In genomic region chr17:10514812-10515211, GRCm38 (mm10) we compare ENCODE assay signal across 12 mouse cellular contexts.
A peak's percentile ranks its signal among the peaks of the same experiment; 100 is the strongest.
DNase-seq lines count a peak whose midpoint lies in the region; ATAC-seq and TF ChIP-seq lines count a peak whose summit lies in the region.
"Had no signal": no experiment of that assay in that cellular context is flagged by ENCODE, and none has a peak within 500 bp of the region (broad histone marks: within the 10 kb centered on the region; RNA-seq: fewer than 3 reads in every experiment).

No protein-coding gene starts in this region.

- no peak for TF ChIP-seq POLR2A in brain, embryonic 14.5 days (IDR thresholded peaks at IDR 0.05; ENCODE audit: borderline replicate concordance, extremely low read depth, insufficient read depth, insufficient read length, poor library complexity, severe bottlenecking)

- H3K4me2 ChIP-seq in hindbrain, embryonic 16.5 days (ENCODE audit: low read length): no peak overlapping the region
- H3K4me2 ChIP-seq in hindbrain, postnatal 0 days (ENCODE audit: low read depth, low read length): no peak overlapping the region
- H3K4me2 ChIP-seq in midbrain, embryonic 14.5 days (ENCODE audit: low read length): no peak overlapping the region
- H3K4me2 ChIP-seq in midbrain, embryonic 11.5 days: no peak overlapping the region
- H3K4me2 ChIP-seq in neural tube, embryonic 14.5 days (ENCODE audit: low read depth, low read length): no peak overlapping the region
- H3K4me2 ChIP-seq: lung, embryonic 14.5 days had no signal

- peaks cover 5% of the 10 kb centered on the region for H3K4me1 ChIP-seq in hindbrain, embryonic 16.5 days (ENCODE audit: control insufficient read depth, insufficient read depth, low read depth, low read length)
- peaks cover 5% of the 10 kb centered on the region for H3K4me1 ChIP-seq in hindbrain, postnatal 0 days (ENCODE audit: insufficient read depth, low read length)
- peaks cover 10% of the 10 kb centered on the region; the same call in 1 of the 2 replicates for H3K4me1 ChIP-seq in midbrain, embryonic 14.5 days (ENCODE audit: control insufficient read depth, insufficient read depth, low read length)
- peaks cover 6% of the 10 kb centered on the region for H3K4me1 ChIP-seq in midbrain, embryonic 11.5 days (ENCODE audit: control insufficient read depth, insufficient read depth, low read length)
- H3K4me1 ChIP-seq in neural tube, embryonic 14.5 days (ENCODE audit: control insufficient read depth, insufficient read depth, low read length): peaks cover 2% of the 10 kb centered on the region; the same call in 1 of the 2 replicates

- no peak overlapping the region for H3K4me3 ChIP-seq in hindbrain, embryonic 16.5 days (ENCODE audit: low read length)
- no peak overlapping the region for H3K4me3 ChIP-seq in hindbrain, postnatal 0 days (ENCODE audit: low read length)
- no peak overlapping the region for H3K4me3 ChIP-seq in midbrain, embryonic 14.5 days (replicated peaks; ENCODE audit: low read depth, low read length)
- no peak overlapping the region for H3K4me3 ChIP-seq in midbrain, embryonic 11.5 days (ENCODE audit: low read depth, low read length)
- H3K4me3 ChIP-seq in neural tube, embryonic 14.5 days (ENCODE audit: low read depth, low read length): no peak overlapping the region

- no peak for DNase-seq in hindbrain, postnatal 0 days (ENCODE audit: low spot score)
- peak; percentile 31 for DNase-seq in midbrain, embryonic 14.5 days
- no peak for DNase-seq in midbrain, embryonic 11.5 days (ENCODE audit: low spot score, missing footprints)
- DNase-seq in brain, embryonic 14.5 days (ENCODE audit: low read depth): peak; percentile 67
- no peak for DNase-seq in lung, postnatal 36 days
- DNase-seq: cerebellum, adult 18-20 months; thymus, postnatal 25 days had no signal

- no peak overlapping the region for H3K9ac ChIP-seq in hindbrain, embryonic 16.5 days (ENCODE audit: low read depth, low read length)
- H3K9ac ChIP-seq in hindbrain, postnatal 0 days (replicated peaks; ENCODE audit: low read length): no peak overlapping the region
- no peak overlapping the region for H3K9ac ChIP-seq in midbrain, embryonic 14.5 days (replicated peaks; ENCODE audit: low read length)
- no peak overlapping the region for H3K9ac ChIP-seq in midbrain, embryonic 11.5 days (ENCODE audit: low read length)
- no peak overlapping the region for H3K9ac ChIP-seq in neural tube, embryonic 14.5 days (replicated peaks; ENCODE audit: low read depth, low read length)
- H3K9ac ChIP-seq: lung, embryonic 14.5 days had no signal

- 52% methylated on average over 6 of the region's 6 CpGs for WGBS in hindbrain, embryonic 16.5 days
- 61% methylated on average over 6 of the region's 6 CpGs for WGBS in hindbrain, postnatal 0 days
- WGBS in midbrain, embryonic 14.5 days: 52% methylated on average over 6 of the region's 6 CpGs
- 65% methylated on average over 6 of the region's 6 CpGs for WGBS in midbrain, embryonic 11.5 days
- 36% methylated on average over 6 of the region's 6 CpGs for WGBS in neural tube, embryonic 14.5 days

- no peaks in the 10 kb centered on the region for H3K9me3 ChIP-seq in hindbrain, embryonic 16.5 days (ENCODE audit: control insufficient read depth, low read length)
- H3K9me3 ChIP-seq in hindbrain, postnatal 0 days (ENCODE audit: low read length): no peaks in the 10 kb centered on the region
- H3K9me3 ChIP-seq in midbrain, embryonic 14.5 days (ENCODE audit: control insufficient read depth, low read length): no peaks in the 10 kb centered on the region
- H3K9me3 ChIP-seq in midbrain, embryonic 11.5 days (ENCODE audit: control insufficient read depth, low read length): no peaks in the 10 kb centered on the region
- H3K9me3 ChIP-seq in neural tube, embryonic 14.5 days (ENCODE audit: control insufficient read depth, low read length): no peaks in the 10 kb centered on the region

- no peak for TF ChIP-seq CTCF in hindbrain, postnatal 0 days (IDR thresholded peaks at IDR 0.05; ENCODE audit: low read depth)
- TF ChIP-seq CTCF in brain, embryonic 14.5 days (IDR thresholded peaks at IDR 0.05; ENCODE audit: borderline replicate concordance, extremely low read depth, insufficient read depth, insufficient read length): no peak

- H3K27me3 ChIP-seq in hindbrain, embryonic 16.5 days (replicated peaks; ENCODE audit: control insufficient read depth, insufficient read depth, low read length): no peaks in the 10 kb centered on the region
- no peaks in the 10 kb centered on the region for H3K27me3 ChIP-seq in hindbrain, postnatal 0 days (ENCODE audit: insufficient read depth, low read length)
- no peaks in the 10 kb centered on the region for H3K27me3 ChIP-seq in midbrain, embryonic 14.5 days (ENCODE audit: control insufficient read depth, insufficient read depth, low read length)
- no peaks in the 10 kb centered on the region for H3K27me3 ChIP-seq in midbrain, embryonic 11.5 days (ENCODE audit: control insufficient read depth, insufficient read depth, low read length)
- H3K27me3 ChIP-seq in neural tube, embryonic 14.5 days (ENCODE audit: control insufficient read depth, insufficient read depth, low read length): no peaks in the 10 kb centered on the region

- no peaks in the 10 kb centered on the region for H3K36me3 ChIP-seq in hindbrain, embryonic 16.5 days (ENCODE audit: control insufficient read depth, insufficient read depth, low read length)
- H3K36me3 ChIP-seq in hindbrain, postnatal 0 days (ENCODE audit: insufficient read depth, low read length): no peaks in the 10 kb centered on the region
- H3K36me3 ChIP-seq in midbrain, embryonic 14.5 days (ENCODE audit: control insufficient read depth, insufficient read depth, low read length): no peaks in the 10 kb centered on the region
- no peaks in the 10 kb centered on the region for H3K36me3 ChIP-seq in midbrain, embryonic 11.5 days (ENCODE audit: control insufficient read depth, insufficient read depth, low read length)
- H3K36me3 ChIP-seq in neural tube, embryonic 14.5 days (ENCODE audit: control insufficient read depth, insufficient read depth, low read length): no peaks in the 10 kb centered on the region

- 0 out of 2 replicates have a peak overlapping the region, but pooled peaks have one; percentile 24 for H3K27ac ChIP-seq in hindbrain, embryonic 16.5 days (ENCODE audit: low read depth, low read length)
- no peak overlapping the region for H3K27ac ChIP-seq in hindbrain, postnatal 0 days
- no peak overlapping the region for H3K27ac ChIP-seq in midbrain, embryonic 14.5 days (replicated peaks; ENCODE audit: low read depth, low read length)
- no peak overlapping the region for H3K27ac ChIP-seq in midbrain, embryonic 11.5 days (ENCODE audit: low read depth, low read length)
- peak overlapping the region; percentile 40; the same call in 1 of the 2 replicates for H3K27ac ChIP-seq in neural tube, embryonic 14.5 days (ENCODE audit: low read depth, low read length)
- H3K27ac ChIP-seq: stomach, postnatal 0 days had no signal

- ATAC-seq in hindbrain, embryonic 16.5 days: peak; percentile 42; the same call in 1 of the 2 replicates
- ATAC-seq in hindbrain, postnatal 0 days: no peak
- ATAC-seq in midbrain, embryonic 14.5 days (ENCODE audit: low FRiP score, low TSS enrichment): no peak
- no peak for ATAC-seq in midbrain, embryonic 11.5 days (ENCODE audit: low FRiP score)
- ATAC-seq in neural tube, embryonic 14.5 days (ENCODE audit: low read depth): peak; percentile 79
- ATAC-seq: CD4-positive, CD25-positive, alpha-beta regulatory T cell, adult 4 months had no signal

Comparison
In these comparisons a context has a peak if more than half of its experiments do, and no peak if none do; other contexts are left out.
1. ATAC-seq: peak in hindbrain, embryonic 16.5 days (single experiment) and neural tube, embryonic 14.5 days (single experiment); none in hindbrain, postnatal 0 days (single experiment), midbrain, embryonic 14.5 days (single experiment) and midbrain, embryonic 11.5 days (single experiment).
2. H3K27ac ChIP-seq: peak in hindbrain, embryonic 16.5 days (single experiment) and neural tube, embryonic 14.5 days (single experiment); none in hindbrain, postnatal 0 days (single experiment), midbrain, embryonic 14.5 days (single experiment) and midbrain, embryonic 11.5 days (single experiment).
3. DNase-seq: peak in midbrain, embryonic 14.5 days (single experiment) and brain, embryonic 14.5 days (single experiment); none in hindbrain, postnatal 0 days (single experiment), midbrain, embryonic 11.5 days (single experiment) and lung, postnatal 36 days (single experiment).